Mouse (Mus musculus) heart, postnatal 0 days (tissue): ENCODE results near the gene Zbed4. TPM values are rescaled to one million over a fixed set of nuclear protein-coding genes. Genes with fewer than 3 reads are reported as not detected.

Experiments used
- ATAC-seq: fragments of 200-750 bp; cut with Nextera tagmentation; 2 replicates; pipeline ENCODE4 v1.8.0; 2017; ENCODE audit warnings: low read depth, moderate number of reproducible peaks, moderate library complexity; ENCODE audit not compliant: insufficient read depth
- DNase-seq: peaks from one replicate; pipeline ENCODE4 v3.0.0-alpha.2; 2016; ENCODE audit warnings: low spot score
- H3K27ac ChIP-seq: fragments of 300-500 bp; sonication (generic); 2 replicates; pipeline ENCODE4 v1.5.1; 2014; ENCODE audit warnings: low read depth, mild to moderate bottlenecking
- H3K27me3 ChIP-seq: fragments of 300-500 bp; sonication (generic); 2 replicates; pipeline ENCODE4 v1.6.1; 2014; ENCODE audit warnings: low read length, mixed read lengths; ENCODE audit not compliant: control insufficient read depth, insufficient read depth
- H3K36me3 ChIP-seq: fragments of 300-500 bp; sonication (generic); replicated peaks from 2 replicates; pipeline ENCODE4 v1.6.1; 2014; ENCODE audit warnings: low read length, mixed read lengths; ENCODE audit not compliant: control insufficient read depth, insufficient read depth
- H3K4me1 ChIP-seq: fragments of 300-500 bp; sonication (generic); 2 replicates; pipeline ENCODE4 v1.6.1; 2014; ENCODE audit warnings: antibody characterized with exemption; ENCODE audit not compliant: control insufficient read depth, insufficient read depth
- H3K4me2 ChIP-seq: fragments of 300-500 bp; sonication (generic); 2 replicates; pipeline ENCODE4 v1.6.1; 2014; ENCODE audit warnings: low read depth, mild to moderate bottlenecking, low read length, moderate library complexity
- H3K4me3 ChIP-seq: fragments of 300-500 bp; sonication (generic); 2 replicates; pipeline ENCODE4 v1.5.1; 2014; ENCODE audit warnings: low read depth, low read length
- H3K9ac ChIP-seq: fragments of 300-500 bp; sonication (generic); replicated peaks from 2 replicates; pipeline ENCODE4 v1.6.1; 2014; ENCODE audit warnings: low read depth, low read length, mixed read lengths
- H3K9me3 ChIP-seq: fragments of 300-500 bp; sonication (generic); replicated peaks from 2 replicates; pipeline ENCODE4 v1.6.1; 2016; ENCODE audit warnings: low read length; ENCODE audit not compliant: control insufficient read depth
- CTCF ChIP-seq: IDR thresholded peaks from 2 replicates; pipeline ENCODE4 v1.5.1; 2016; ENCODE audit warnings: antibody characterized with exemption, control low read depth, low read depth
- EP300 ChIP-seq: IDR thresholded peaks from 2 replicates; pipeline ENCODE4 v1.6.1; 2016; ENCODE audit warnings: antibody characterized with exemption, low read depth
- WGBS: fragments of 180-500 bp; shearing (Covaris S2); extraction: QIAGEN DNeasy Blood & Tissue Kit; methylation state at CpG from one replicate; pipeline ENCODE4 v1.1.7; 2014; 5-methylcytosine and 5-hydroxymethylcytosine counted together
- polyA plus RNA-seq: library from polyadenylated mRNA; unstranded; fragments of >200 nt; fragmentation: Nextera tagmentation; extraction: Ambion mirVana; gene quantifications from 2 replicates; pipeline ENCODE4 v1.2.1, GENCODE M21; 2015
- total RNA-seq: library from RNA; depleted of rRNA; stranded (reverse); fragments of >200 nt; gene quantifications from 2 replicates; pipeline ENCODE4 v1.2.3, GENCODE M21; 2014; ENCODE audit warnings: low replicate concordance

Zbed4 gene
- total and polyA plus RNA-seq, 2 experiments from 2014 or later, result 5.1 to 15.7 TPM

- no peak for TF ChIP-seq CTCF
- H3K27me3 ChIP-seq, result no peaks in the 10 kb centered on the region
- peak overlapping the region; percentile 92 for H3K4me3 ChIP-seq
- peak overlapping the region; percentile 94; the same call in 1 of the 2 replicates for H3K27ac ChIP-seq
- ATAC-seq (no peak), DNase-seq (no peak)
- H3K36me3 ChIP-seq, result peaks cover 25% of the 10 kb centered on the region
- H3K9ac ChIP-seq, result peak overlapping the region; percentile 95
- H3K4me2 ChIP-seq, result peak overlapping the region; percentile 80
- H3K4me1 ChIP-seq, result peaks cover 24% of the 10 kb centered on the region
- H3K9me3 ChIP-seq, result no peaks in the 10 kb centered on the region
- WGBS, result 11% methylated on average over 15 of the region's 15 CpGs
Measured at GRCm38 (mm10) chr15:88732405-88733020, 18.9 kb upstream of the Zbed4 start.

DNA sequence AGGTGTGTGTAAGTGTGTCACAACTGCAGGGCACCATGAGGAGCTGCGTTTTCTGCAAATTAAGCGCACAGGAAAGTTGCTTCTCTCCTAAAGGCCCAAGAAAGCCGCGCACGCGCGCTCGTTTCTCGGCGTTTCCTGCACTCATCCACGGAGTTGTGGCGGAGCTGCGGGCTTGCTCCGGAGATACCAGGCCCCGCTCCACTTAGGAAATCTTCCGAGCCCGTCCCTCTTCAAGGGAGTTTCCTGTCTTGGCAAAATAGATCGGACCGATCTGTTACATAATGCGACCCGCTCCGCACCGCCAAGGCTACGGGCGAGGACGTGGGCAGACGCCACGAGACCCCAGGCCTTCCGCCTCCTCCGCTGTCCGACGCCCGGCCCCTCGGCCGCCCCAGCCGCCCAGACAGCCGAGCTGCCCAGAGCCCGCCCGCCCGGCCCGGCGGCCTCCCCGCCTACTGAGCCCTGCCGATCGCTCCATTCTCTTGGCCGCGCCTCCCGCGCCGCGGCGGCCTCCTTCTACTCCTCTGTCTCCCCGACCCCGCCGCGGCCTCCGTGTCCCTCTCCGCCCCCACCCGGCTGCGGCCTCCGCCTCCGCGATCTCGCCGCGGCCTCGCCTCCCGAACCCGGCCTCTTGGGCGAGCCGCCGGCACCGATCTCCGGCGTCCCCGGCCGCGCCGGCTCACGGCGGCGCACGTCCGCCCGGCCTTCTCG is 18.3 kb upstream of the Zbed4 start:
- ATAC-seq (peak; percentile 57), DNase-seq (peak; percentile 36)
- no peaks in the 10 kb centered on the region for H3K9me3 ChIP-seq
- peaks cover 23% of the 10 kb centered on the region for H3K36me3 ChIP-seq
- H3K9ac ChIP-seq, result peak overlapping the region; percentile 95
- H3K4me2 ChIP-seq, result peak overlapping the region; percentile 80
- H3K4me1 ChIP-seq, result peaks cover 24% of the 10 kb centered on the region
- 1% methylated on average over 59 of the region's 86 CpGs for WGBS
- no peaks in the 10 kb centered on the region for H3K27me3 ChIP-seq
- H3K27ac ChIP-seq, result peak overlapping the region; percentile 94
- TF ChIP-seq EP300 (no peak), CTCF (no peak)
- peak overlapping the region; percentile 92 for H3K4me3 ChIP-seq

DNA sequence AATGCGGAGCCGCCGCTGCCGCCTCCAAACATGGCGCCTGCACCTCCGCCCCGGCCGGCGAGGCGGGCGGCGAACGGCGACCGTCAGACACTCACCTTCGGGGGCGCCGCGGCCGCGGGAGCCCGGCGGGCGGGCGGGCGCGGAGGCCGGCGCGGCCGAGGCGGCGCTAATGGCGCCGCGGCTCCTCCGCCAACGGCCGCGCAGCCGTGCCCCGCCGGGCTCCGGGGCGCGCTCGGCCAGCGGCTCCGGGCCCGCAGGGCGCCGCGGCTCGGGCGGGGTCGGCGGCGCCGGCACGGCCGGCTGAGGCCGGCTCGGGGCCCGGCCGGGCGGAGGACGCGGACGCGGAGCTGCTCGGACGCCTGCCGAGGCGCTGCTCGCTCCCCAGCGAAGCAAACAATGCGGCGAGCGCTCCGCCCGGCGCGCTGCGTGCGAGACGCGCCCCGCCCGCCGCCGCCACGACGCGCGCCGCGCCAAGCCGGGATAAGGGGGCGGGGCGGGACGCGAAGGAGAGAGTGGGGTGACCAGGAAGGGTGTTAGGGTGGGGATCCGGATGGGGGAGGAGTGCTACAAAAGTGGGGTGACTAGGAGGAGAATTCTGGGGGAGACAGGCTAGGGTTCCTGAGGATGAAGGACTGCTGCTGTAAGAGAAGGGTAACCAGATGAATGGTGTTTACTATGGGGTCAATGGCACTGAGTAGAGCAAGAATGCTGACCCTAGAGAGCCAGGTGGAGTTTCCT is 17.5 kb upstream of the Zbed4 start, which contains the start of gene Brd1:
TSS of gene Brd1 (minus strand) at position 400 of the 738 bp plus-strand sequence.
- Histone ChIP-seq H3K4me2 (peak within 1 kb of the TSS; percentile 80), H3K36me3 (peaks cover 16% of the 10 kb centered on the region), H3K27me3 (no peaks in the 10 kb centered on the region), H3K4me1 (peaks cover 24% of the 10 kb centered on the region), H3K27ac (peak within 1 kb of the TSS; percentile 94), H3K4me3 (peak within 1 kb of the TSS; percentile 92), H3K9ac (peak within 1 kb of the TSS; percentile 95), H3K9me3 (no peaks in the 10 kb centered on the region)
- DNase-seq (peak; percentile 77), ATAC-seq (peak; percentile 88)
- TF ChIP-seq CTCF, result no peak
- TF ChIP-seq EP300, result no peak
- WGBS, result under 1% methylated on average over 76 of the region's 103 CpGs

- Histone ChIP-seq H3K27ac (no peak overlapping the region), H3K36me3 (no peaks in the 10 kb centered on the region), H3K27me3 (no peaks in the 10 kb centered on the region), H3K9me3 (no peaks in the 10 kb centered on the region), H3K4me3 (no peak overlapping the region), H3K4me1 (peaks cover 20% of the 10 kb centered on the region), H3K9ac (no peak overlapping the region), H3K4me2 (no peak overlapping the region)
- WGBS, result 57% methylated on average over 4 of the region's 4 CpGs
- ATAC-seq (no peak), DNase-seq (no peak)
- TF ChIP-seq EP300 (no peak), CTCF (no peak)
Measured at GRCm38 (mm10) chr15:88736166-88736565, 15.3 kb upstream of the Zbed4 start.

- Histone ChIP-seq H3K4me3 (no peak overlapping the region), H3K27me3 (no peaks in the 10 kb centered on the region), H3K27ac (no peak overlapping the region), H3K4me2 (no peak overlapping the region), H3K9ac (no peak overlapping the region), H3K9me3 (no peaks in the 10 kb centered on the region), H3K4me1 (peaks cover 4% of the 10 kb centered on the region), H3K36me3 (no peaks in the 10 kb centered on the region)
- 73% methylated on average over 2 of the region's 2 CpGs for WGBS
- no peak for ATAC-seq
- no peak for DNase-seq
- TF ChIP-seq CTCF (no peak), EP300 (no peak)
Measured at GRCm38 (mm10) chr15:88738466-88738865, 13.0 kb upstream of the Zbed4 start.
